Mouse (Mus musculus) liver, adult 2 months (tissue): Measurements from ENCODE around the gene Rspry1. TPM values are rescaled to one million over a fixed set of nuclear protein-coding genes. Genes with fewer than 3 reads are reported as not detected.

Experiments
- DNase-seq: peaks from one replicate; pipeline ENCODE4 v3.0.0-alpha.2; 2011; ENCODE audit warnings: low read depth, low spot score; ENCODE audit errors: extremely low read depth
- H3K27ac ChIP-seq: fragments of 200-500 bp; replicated peaks from 2 replicates; pipeline ENCODE4 v1.5.1; 2012; ENCODE audit warnings: low read depth, mild to moderate bottlenecking, control low read depth, inconsistent platforms, low read length; ENCODE audit not compliant: insufficient read depth
- H3K27me3 ChIP-seq: fragments of 200-500 bp; 2 replicates; pipeline ENCODE4 v1.6.1; 2012; ENCODE audit warnings: mild to moderate bottlenecking, moderate library complexity, low read length, inconsistent platforms; ENCODE audit not compliant: control insufficient read depth, insufficient read depth
- H3K36me3 ChIP-seq: fragments of 200-500 bp; 2 replicates; pipeline ENCODE4 v1.6.1; 2012; ENCODE audit warnings: low read length, inconsistent platforms; ENCODE audit not compliant: control insufficient read depth, insufficient read depth
- H3K4me1 ChIP-seq: fragments of 200-500 bp; 2 replicates; pipeline ENCODE4 v1.6.1; 2011; ENCODE audit warnings: low read length; ENCODE audit not compliant: control insufficient read depth, insufficient read depth
- H3K4me3 ChIP-seq: fragments of 200-500 bp; 2 replicates; pipeline ENCODE4 v1.5.1; 2011; ENCODE audit warnings: low read depth, mild to moderate bottlenecking, control low read depth, low read length, moderate library complexity; ENCODE audit not compliant: insufficient read depth
- H3K79me2 ChIP-seq: fragments of 200-500 bp; 2 replicates; pipeline ENCODE4 v1.6.1; 2012; ENCODE audit warnings: inconsistent platforms, mild to moderate bottlenecking, low read length, moderate library complexity; ENCODE audit not compliant: control insufficient read depth, insufficient read depth
- H3K9ac ChIP-seq: fragments of 200-500 bp; 2 replicates; pipeline ENCODE4 v1.6.1; 2012; ENCODE audit warnings: low read depth, mild to moderate bottlenecking, control low read depth, inconsistent platforms, low read length
- CTCF ChIP-seq: fragments of 200-500 bp; IDR thresholded peaks from 2 replicates; pipeline ENCODE4 v1.5.1; 2011; ENCODE audit warnings: low read depth, low read length, control low read depth
- POLR2A ChIP-seq: fragments of 200-500 bp; IDR thresholded peaks from 2 replicates; pipeline ENCODE4 v1.6.1; 2011; ENCODE audit warnings: low read length, control low read depth; ENCODE audit not compliant: insufficient read depth; ENCODE audit errors: extremely low read depth
- WGBS: fragments of 180-500 bp; shearing (Covaris S2); methylation state at CpG from one replicate; pipeline ENCODE4 v1.1.7; 2018; 5-methylcytosine and 5-hydroxymethylcytosine counted together
- polyA plus RNA-seq: library from polyadenylated mRNA; depleted of rRNA; stranded (reverse); fragments of >200 nt; gene quantifications from 2 replicates; pipeline ENCODE4 v1.2.3, GENCODE M21; 2012
- total RNA-seq: library from RNA; depleted of rRNA; stranded (reverse); fragments of >200 nt; gene quantifications from 2 replicates; pipeline ENCODE4 v1.2.3, GENCODE M21; 2014

Gene Rspry1
- total and polyA plus RNA-seq, 2 experiments, result 5.7 to 21.4 TPM

- no peaks in the 10 kb centered on the region for H3K36me3 ChIP-seq
- peak; percentile 64 for DNase-seq
- H3K4me1 ChIP-seq, result peaks cover 9% of the 10 kb centered on the region
- H3K79me2 ChIP-seq, result peaks cover 25% of the 10 kb centered on the region; the same call in 1 of the 2 replicates
- no peaks in the 10 kb centered on the region for H3K27me3 ChIP-seq
- peak within 1 kb of the TSS; percentile 82 for H3K27ac ChIP-seq
- H3K9ac ChIP-seq, result peak within 1 kb of the TSS; percentile 87
- H3K4me3 ChIP-seq, result peak within 1 kb of the TSS; percentile 75
- WGBS, result 1% methylated on average over 41 of the region's 41 CpGs
- TF ChIP-seq CTCF, result no peak
- peak; percentile 83 for TF ChIP-seq POLR2A
These were observed 94.3 kb downstream of the Rspry1 start, which contains the start of gene Pllp for GRCm38 (mm10) chr8:94695994-94696384. Gene Pllp, minus strand, starts transcription at chr8:94696278.

DNA sequence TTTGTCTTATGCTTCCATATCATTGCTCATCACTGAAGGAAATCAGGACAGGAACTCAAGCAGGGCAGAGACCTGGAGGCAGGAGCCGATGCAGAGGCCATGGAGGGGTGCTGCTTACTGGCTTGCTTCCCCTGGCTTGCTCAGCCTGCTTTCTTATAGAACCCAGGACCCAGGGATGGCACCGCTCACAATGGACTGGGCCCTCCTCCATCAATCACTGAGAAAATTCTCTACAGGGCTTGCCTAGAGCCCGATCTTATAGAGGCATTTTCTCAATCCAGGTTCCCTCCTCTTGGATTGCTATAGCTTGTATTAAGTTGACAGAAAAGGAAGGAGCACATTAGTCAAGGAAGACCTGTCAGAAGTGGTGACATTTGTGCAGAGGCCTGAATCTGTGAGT is 94.8 kb downstream of the Rspry1 start:
- TF ChIP-seq POLR2A (no peak), CTCF (no peak)
- no peak for DNase-seq
- no peak overlapping the region for H3K27ac ChIP-seq
- H3K79me2 ChIP-seq, result peaks cover 25% of the 10 kb centered on the region; the same call in 1 of the 2 replicates
- H3K4me1 ChIP-seq, result peaks cover 9% of the 10 kb centered on the region
- H3K9ac ChIP-seq, result no peak overlapping the region
- H3K4me3 ChIP-seq, result no peak overlapping the region
- no peaks in the 10 kb centered on the region for H3K36me3 ChIP-seq
- 62% methylated on average over 3 of the region's 3 CpGs for WGBS
- no peaks in the 10 kb centered on the region for H3K27me3 ChIP-seq

GRCm38 (mm10) chr8:94697956-94698355 is 96.2 kb downstream of the Rspry1 start:
- no peak for DNase-seq
- H3K79me2 ChIP-seq, result peaks cover 15% of the 10 kb centered on the region; the same call in 1 of the 2 replicates
- no peak overlapping the region for H3K4me3 ChIP-seq
- WGBS, result 88% methylated on average over 6 of the region's 6 CpGs
- TF ChIP-seq POLR2A (no peak), CTCF (no peak)
- peaks cover 9% of the 10 kb centered on the region; the same call in 1 of the 2 replicates for H3K4me1 ChIP-seq
- H3K9ac ChIP-seq, result no peak overlapping the region
- no peak overlapping the region for H3K27ac ChIP-seq
- H3K27me3 ChIP-seq, result no peaks in the 10 kb centered on the region
- no peaks in the 10 kb centered on the region for H3K36me3 ChIP-seq

- Histone ChIP-seq H3K4me3 (no peak overlapping the region), H3K79me2 (peaks cover 6% of the 10 kb centered on the region; the same call in 1 of the 2 replicates), H3K9ac (no peak overlapping the region), H3K27me3 (no peaks in the 10 kb centered on the region), H3K4me1 (peaks cover 6% of the 10 kb centered on the region), H3K27ac (no peak overlapping the region), H3K36me3 (no peaks in the 10 kb centered on the region)
- 90% methylated on average over 16 of the region's 16 CpGs for WGBS
- TF ChIP-seq POLR2A, result no peak
- no peak for TF ChIP-seq CTCF
- DNase-seq, result no peak
These were observed 97.6 kb downstream of the Rspry1 start for GRCm38 (mm10) chr8:94699366-94699765.

- H3K27ac ChIP-seq, result no peak overlapping the region
- 91% methylated on average over 4 of the region's 4 CpGs for WGBS
- TF ChIP-seq POLR2A, result no peak
- TF ChIP-seq CTCF, result no peak
- H3K9ac ChIP-seq, result no peak overlapping the region
- H3K4me3 ChIP-seq, result no peak overlapping the region
- no peak for DNase-seq
- no peaks in the 10 kb centered on the region for H3K27me3 ChIP-seq
- peaks cover under 1% of the 10 kb centered on the region; the same call in 1 of the 2 replicates for H3K79me2 ChIP-seq
- no peaks in the 10 kb centered on the region; the same call in 1 of the 2 replicates for H3K4me1 ChIP-seq
- no peaks in the 10 kb centered on the region for H3K36me3 ChIP-seq
These were observed 98.7 kb downstream of the Rspry1 start for GRCm38 (mm10) chr8:94700421-94700935.

DNA sequence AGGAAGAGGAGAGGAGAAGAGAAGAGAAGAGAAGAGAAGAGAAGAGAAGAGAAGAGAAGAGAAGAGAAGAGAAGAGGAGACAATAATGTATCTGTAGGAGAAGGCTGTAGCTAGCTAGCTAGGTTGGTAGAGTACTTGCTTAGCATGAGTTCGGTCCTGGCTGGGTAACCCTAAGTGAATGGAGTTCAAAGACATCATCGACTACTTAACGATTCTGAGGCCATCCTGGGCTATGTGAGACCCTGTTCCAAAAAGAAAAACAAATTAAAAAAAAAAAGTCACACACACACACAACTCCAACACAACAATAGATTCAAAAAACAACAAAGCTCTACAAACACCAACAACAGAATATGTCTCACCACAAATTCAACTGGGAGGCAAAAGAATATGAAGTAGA is 100.4 kb downstream of the Rspry1 start:
- H3K9ac ChIP-seq, result no peak overlapping the region
- no peak overlapping the region for H3K4me3 ChIP-seq
- no peaks in the 10 kb centered on the region for H3K79me2 ChIP-seq
- H3K27me3 ChIP-seq, result no peaks in the 10 kb centered on the region
- H3K36me3 ChIP-seq, result no peaks in the 10 kb centered on the region
- WGBS, result 63% methylated on average over 3 of the region's 3 CpGs
- no peaks in the 10 kb centered on the region; the same call in none of the 2 replicates for H3K4me1 ChIP-seq
- TF ChIP-seq CTCF (no peak), POLR2A (no peak)
- no peak overlapping the region for H3K27ac ChIP-seq
- DNase-seq, result no peak
